Mouse (Mus musculus) stomach, postnatal 0 days (tissue): ENCODE measurements around the gene Rac3. TPM values are rescaled to one million over a fixed set of nuclear protein-coding genes. Genes with fewer than 3 reads are reported as not detected.
"Not testable (repeated sequence)": the region's sequence is repeated elsewhere in the genome, so short reads cannot be mapped to it uniquely, and the experiment has no call there.

ENCODE experiments used
- ATAC-seq: fragments of 200-750 bp; cut with Nextera tagmentation; 2 replicates; pipeline ENCODE4 v1.8.0; 2017; ENCODE audit not compliant: low FRiP score, low TSS enrichment
- DNase-seq: peaks from one replicate; pipeline ENCODE4 v3.0.0-alpha.2; 2016; ENCODE audit warnings: low spot score
- H3K27ac ChIP-seq: fragments of 300-500 bp; sonication (generic); replicated peaks from 2 replicates; pipeline ENCODE4 v1.5.1; 2014; ENCODE audit warnings: mild to moderate bottlenecking, control low read depth
- H3K27me3 ChIP-seq: fragments of 300-500 bp; sonication (generic); 2 replicates; pipeline ENCODE4 v1.6.1; 2014; ENCODE audit warnings: low read length; ENCODE audit not compliant: control insufficient read depth, insufficient read depth
- H3K36me3 ChIP-seq: fragments of 300-500 bp; sonication (generic); 2 replicates; pipeline ENCODE4 v1.6.1; 2014; ENCODE audit warnings: low read length, mixed read lengths; ENCODE audit not compliant: control insufficient read depth, insufficient read depth
- H3K4me1 ChIP-seq: fragments of 300-500 bp; sonication (generic); replicated peaks from 2 replicates; pipeline ENCODE4 v1.6.1; 2014; ENCODE audit warnings: antibody characterized with exemption; ENCODE audit not compliant: control insufficient read depth, insufficient read depth
- H3K4me2 ChIP-seq: fragments of 300-500 bp; sonication (generic); replicated peaks from 2 replicates; pipeline ENCODE4 v1.6.1; 2014; ENCODE audit warnings: low read depth, mild to moderate bottlenecking, control low read depth, moderate library complexity
- H3K4me3 ChIP-seq: fragments of 300-500 bp; sonication (generic); 2 replicates; pipeline ENCODE4 v1.5.1; 2014; ENCODE audit warnings: low read depth, low read length, control low read depth
- H3K9ac ChIP-seq: fragments of 300-500 bp; sonication (generic); 2 replicates; pipeline ENCODE4 v1.6.1; 2014; ENCODE audit warnings: mild to moderate bottlenecking, low read length, control low read depth, mixed read lengths
- H3K9me3 ChIP-seq: fragments of 300-500 bp; sonication (generic); 2 replicates; pipeline ENCODE4 v1.6.1; 2016; ENCODE audit warnings: low read length; ENCODE audit not compliant: control insufficient read depth
- CTCF ChIP-seq: IDR thresholded peaks from 2 replicates; pipeline ENCODE4 v1.5.1; 2016; ENCODE audit warnings: antibody characterized with exemption, low read depth, mild to moderate bottlenecking, moderate library complexity
- EP300 ChIP-seq: optimal IDR thresholded peaks from 2 replicates; pipeline ENCODE3; 2016; ENCODE audit warnings: antibody characterized with exemption
- WGBS: fragments of 180-500 bp; shearing (Covaris S2); extraction: QIAGEN DNeasy Blood & Tissue Kit; methylation state at CpG from one replicate; pipeline ENCODE4 v1.1.7; 2014; 5-methylcytosine and 5-hydroxymethylcytosine counted together
- polyA plus RNA-seq: library from polyadenylated mRNA; unstranded; fragments of >200 nt; fragmentation: Nextera tagmentation; extraction: Ambion mirVana; gene quantifications from 2 replicates; pipeline ENCODE4 v1.2.1, GENCODE M21; 2015

The Rac3 gene
- polyA plus RNA-seq, 1 experiment from 2014 or later, result 21.9 TPM

GRCm38 (mm10) chr11:120728530-120729240 lies 7.4 kb downstream of the Rac3 start:
- ATAC-seq, result no peak
- Histone ChIP-seq H3K4me2 (no peak overlapping the region), H3K27me3 (no peaks in the 10 kb centered on the region), H3K36me3 (no peaks in the 10 kb centered on the region), H3K27ac (0 out of 2 replicates have a peak overlapping the region, but pooled peaks have one; percentile 8), H3K4me3 (no peak overlapping the region), H3K9me3 (no peaks in the 10 kb centered on the region), H3K4me1 (0 out of 2 replicates have a peak, but pooled peaks cover 5% of the 10 kb centered on the region), H3K9ac (no peak overlapping the region)
- 68% methylated on average over 11 of the region's 11 CpGs for WGBS
- no peak for DNase-seq
- TF ChIP-seq EP300 (no peak), CTCF (no peak)

GRCm38 (mm10) chr11:120729432-120730050 lies 8.3 kb downstream of the Rac3 start:
- peak; percentile 86 for DNase-seq
- H3K9ac ChIP-seq, H3K4me3 ChIP-seq: not testable (repeated sequence)

GRCm38 (mm10) chr11:120730331-120730870 lies 9.1 kb downstream of the Rac3 start:
- DNase-seq, result no peak

More at GRCm38 (mm10) chr11:120729432-120730050, 8.3 kb downstream of the Rac3 start:
- not testable (repeated sequence) for H3K36me3 ChIP-seq, H3K9me3 ChIP-seq, H3K27me3 ChIP-seq, H3K4me1 ChIP-seq, H3K27ac ChIP-seq
- ATAC-seq, result peak; percentile 48
- peak overlapping the region; percentile 23; the same call in 1 of the 2 replicates for H3K4me2 ChIP-seq
- WGBS, result 3% methylated on average over 17 of the region's 21 CpGs

GRCm38 (mm10) chr11:120731395-120731794 lies 10.1 kb downstream of the Rac3 start:
- Histone ChIP-seq H3K9ac (no peak overlapping the region), H3K27me3 (no peaks in the 10 kb centered on the region), H3K4me1 (0 out of 2 replicates have a peak, but pooled peaks cover 5% of the 10 kb centered on the region), H3K4me3 (no peak overlapping the region), H3K4me2 (peak overlapping the region; percentile 17; the same call in 1 of the 2 replicates), H3K27ac (no peak overlapping the region; the same call in 1 of the 2 replicates), H3K36me3 (no peaks in the 10 kb centered on the region), H3K9me3 (no peaks in the 10 kb centered on the region)
- 95% methylated on average over 1 of the region's 1 CpGs for WGBS
- DNase-seq, result no peak
- ATAC-seq, result no peak
- TF ChIP-seq CTCF (no peak), EP300 (no peak)

More at GRCm38 (mm10) chr11:120730331-120730870, 9.1 kb downstream of the Rac3 start:
- Histone ChIP-seq H3K4me1 (0 out of 2 replicates have a peak, but pooled peaks cover 5% of the 10 kb centered on the region), H3K27me3 (no peaks in the 10 kb centered on the region), H3K4me3 (no peak overlapping the region), H3K27ac (no peak overlapping the region; the same call in 1 of the 2 replicates), H3K9me3 (no peaks in the 10 kb centered on the region), H3K9ac (peak overlapping the region; percentile 18; the same call in 1 of the 2 replicates), H3K4me2 (0 out of 2 replicates have a peak overlapping the region, but pooled peaks have one; percentile 17), H3K36me3 (no peaks in the 10 kb centered on the region)
- no peak for ATAC-seq
- WGBS, result 80% methylated on average over 10 of the region's 10 CpGs
- TF ChIP-seq EP300 (no peak), CTCF (no peak)

- no peak within 1 kb of the TSS for H3K9ac ChIP-seq
- H3K36me3 ChIP-seq, result no peaks in the 10 kb centered on the region
- no peaks in the 10 kb centered on the region for H3K9me3 ChIP-seq
- H3K27me3 ChIP-seq, result no peaks in the 10 kb centered on the region
- DNase-seq (no peak), ATAC-seq (no peak)
- no peak within 1 kb of the TSS for H3K4me3 ChIP-seq
- TF ChIP-seq CTCF, result no peak
- TF ChIP-seq EP300, result no peak
- peak within 1 kb of the TSS; percentile 82 for H3K27ac ChIP-seq
- 59% methylated on average over 12 of the region's 12 CpGs for WGBS
- peak within 1 kb of the TSS; percentile 17; the same call in 1 of the 2 replicates for H3K4me2 ChIP-seq
- H3K4me1 ChIP-seq, result 0 out of 2 replicates have a peak, but pooled peaks cover 2% of the 10 kb centered on the region
These were observed 10.8 kb downstream of the Rac3 start, which contains the start of gene Cbr2 for GRCm38 (mm10) chr11:120731858-120732680. TSS of gene Cbr2 (minus strand) at chr11:120732114.
